8 mouse cellular contexts compared by ENCODE assay signal in genomic region chr12:109528263-109528545, GRCm38 (mm10).
DNase-seq lines count a peak whose midpoint lies in the region; ATAC-seq and TF ChIP-seq lines count a peak whose summit lies in the region.

No protein-coding gene starts in this region.

- peak; percentile 68 to 70 for DNase-seq in cerebellum, postnatal 10 days
- no peak for DNase-seq in cerebellum, adult 9-11 months
- DNase-seq in forebrain, postnatal 0 days, result no peak
- DNase-seq in limb, embryonic 14.5 days (ENCODE audit: low spot score), result no peak
- no peak for DNase-seq in thymus, postnatal 0 days (ENCODE audit: low spot score)

- peak; percentile 40; the same call in 1 of the 2 replicates for ATAC-seq in forebrain, postnatal 0 days
- no peak for ATAC-seq in limb, embryonic 14.5 days (ENCODE audit: low FRiP score, low read depth)
- no peak for ATAC-seq in stomach, embryonic 16.5 days (ENCODE audit: insufficient read depth, low FRiP score)
- ATAC-seq in activated CD4-positive, CD25-positive, alpha-beta regulatory T cell, adult 4 months, result no peak

- no peak for TF ChIP-seq POLR2A in limb, embryonic 14.5 days (IDR thresholded peaks at IDR 0.05; ENCODE audit: borderline replicate concordance, extremely low read depth, insufficient read depth, insufficient read length)

- no peak overlapping the region for H3K27ac ChIP-seq in forebrain, postnatal 0 days (ENCODE audit: low read depth, low read length)
- no peak overlapping the region for H3K27ac ChIP-seq in limb, embryonic 14.5 days (replicated peaks; ENCODE audit: low read depth, low read length)
- no peak overlapping the region for H3K27ac ChIP-seq in stomach, embryonic 16.5 days (ENCODE audit: low read length)

- H3K36me3 ChIP-seq in E14TG2a.4 (ENCODE audit: insufficient read depth, low read length), result no peaks in the 10 kb centered on the region
- no peaks in the 10 kb centered on the region for H3K36me3 ChIP-seq in forebrain, postnatal 0 days (ENCODE audit: insufficient read depth)
- H3K36me3 ChIP-seq in limb, embryonic 14.5 days (ENCODE audit: control insufficient read depth, insufficient read depth, low read length), result no peaks in the 10 kb centered on the region
- no peaks in the 10 kb centered on the region for H3K36me3 ChIP-seq in stomach, embryonic 16.5 days (ENCODE audit: control insufficient read depth, insufficient read depth, low read length)

- peak overlapping the region; percentile 74 for H3K4me3 ChIP-seq in E14TG2a.4 (replicated peaks; ENCODE audit: low read length)
- peak overlapping the region; percentile 13; the same call in 1 of the 2 replicates for H3K4me3 ChIP-seq in forebrain, postnatal 0 days (ENCODE audit: low read depth, low read length)
- H3K4me3 ChIP-seq in limb, embryonic 14.5 days (replicated peaks; ENCODE audit: low read length), result peak overlapping the region; percentile 25
- H3K4me3 ChIP-seq in stomach, embryonic 16.5 days (replicated peaks; ENCODE audit: low read length), result peak overlapping the region; percentile 38

- H3K4me2 ChIP-seq in forebrain, postnatal 0 days (ENCODE audit: low read depth), result peak overlapping the region; percentile 40
- peak overlapping the region; percentile 44 for H3K4me2 ChIP-seq in limb, embryonic 14.5 days (replicated peaks; ENCODE audit: low read depth, low read length, severe bottlenecking)
- peak overlapping the region; percentile 56 for H3K4me2 ChIP-seq in stomach, embryonic 16.5 days (ENCODE audit: low read depth, low read length)

- no peak for TF ChIP-seq CTCF in E14TG2a.4 (conservative IDR thresholded peaks at IDR 0.05; ENCODE audit: low read length)
- no peak for TF ChIP-seq CTCF in forebrain, postnatal 0 days (IDR thresholded peaks at IDR 0.05; ENCODE audit: low read depth)

- H3K27me3 ChIP-seq in E14TG2a.4 (ENCODE audit: insufficient read depth, low read length), result no peaks in the 10 kb centered on the region
- no peaks in the 10 kb centered on the region for H3K27me3 ChIP-seq in forebrain, postnatal 0 days (ENCODE audit: insufficient read depth, low read length)
- no peaks in the 10 kb centered on the region for H3K27me3 ChIP-seq in limb, embryonic 14.5 days (ENCODE audit: control insufficient read depth, insufficient read depth, low read length)
- H3K27me3 ChIP-seq in stomach, embryonic 16.5 days (ENCODE audit: control insufficient read depth, insufficient read depth, low read length), result no peaks in the 10 kb centered on the region

- peaks cover 92% of the 10 kb centered on the region for H3K9me3 ChIP-seq in E14TG2a.4 (ENCODE audit: low read length)
- peaks cover 30% of the 10 kb centered on the region for H3K9me3 ChIP-seq in forebrain, postnatal 0 days (ENCODE audit: low read length)
- peaks cover 35% of the 10 kb centered on the region for H3K9me3 ChIP-seq in limb, embryonic 14.5 days (ENCODE audit: control insufficient read depth, low read length)
- peaks cover 35% of the 10 kb centered on the region; the same call in 1 of the 2 replicates for H3K9me3 ChIP-seq in stomach, embryonic 16.5 days (replicated peaks; ENCODE audit: control insufficient read depth, low read length)

- H3K4me1 ChIP-seq in E14TG2a.4 (replicated peaks; ENCODE audit: low read depth, low read length), result peaks cover 69% of the 10 kb centered on the region
- H3K4me1 ChIP-seq in forebrain, postnatal 0 days (ENCODE audit: insufficient read depth), result no peaks in the 10 kb centered on the region
- peaks cover 37% of the 10 kb centered on the region for H3K4me1 ChIP-seq in limb, embryonic 14.5 days (ENCODE audit: control insufficient read depth, insufficient read depth, low read length)
- peaks cover 15% of the 10 kb centered on the region for H3K4me1 ChIP-seq in stomach, embryonic 16.5 days (ENCODE audit: control insufficient read depth, insufficient read depth, low read length)

- H3K9ac ChIP-seq in forebrain, postnatal 0 days, result no peak overlapping the region
- 0 out of 2 replicates have a peak overlapping the region, but pooled peaks have one; percentile 34 for H3K9ac ChIP-seq in limb, embryonic 14.5 days (ENCODE audit: low read depth, low read length, severe bottlenecking)
- H3K9ac ChIP-seq in stomach, embryonic 16.5 days (ENCODE audit: low read length), result peak overlapping the region; percentile 48; the same call in 1 of the 2 replicates

- 56% methylated on average over 27 of the region's 27 CpGs for WGBS in forebrain, postnatal 0 days
- 49% methylated on average over 27 of the region's 27 CpGs for WGBS in limb, embryonic 14.5 days
- WGBS in stomach, embryonic 16.5 days, result 55% methylated on average over 27 of the region's 27 CpGs

Comparison
In these comparisons a context has a peak if more than half of its experiments do, and no peak if none do; other contexts are left out.
1. DNase-seq: peak in cerebellum, postnatal 10 days (2 of 2); none in cerebellum, adult 9-11 months (single experiment), forebrain, postnatal 0 days (single experiment), limb, embryonic 14.5 days (single experiment) and thymus, postnatal 0 days (single experiment).
2. H3K4me3 ChIP-seq: peak in every context shown above with its lines; median percentile 74 in E14TG2a.4; 38 in stomach, embryonic 16.5 days; 25 in limb, embryonic 14.5 days; 13 in forebrain, postnatal 0 days.
3. Peak in every context shown above with its lines, with median percentiles within 50 percentile points of each other: H3K4me2 ChIP-seq.